Mouse (Mus musculus) G1E-ER4 (cell line): ENCODE measurements around the gene Lhfpl3. TPM values are rescaled to one million over a fixed set of nuclear protein-coding genes. Genes with fewer than 3 reads are reported as not detected.

ENCODE experiments used
- GATA1 ChIP-seq: IDR thresholded peaks from one replicate; pipeline ENCODE4 v1.8.0; 2012; ENCODE audit warnings: low read length, inconsistent platforms
- polyA plus RNA-seq: library from polyadenylated mRNA; stranded (reverse); fragments of >175 nt; gene quantifications from 2 replicates; pipeline ENCODE4 v1.2.3, GENCODE M21; 2012

Gene Lhfpl3
- polyA plus RNA-seq, 1 experiment: 0.02 TPM

DNA sequence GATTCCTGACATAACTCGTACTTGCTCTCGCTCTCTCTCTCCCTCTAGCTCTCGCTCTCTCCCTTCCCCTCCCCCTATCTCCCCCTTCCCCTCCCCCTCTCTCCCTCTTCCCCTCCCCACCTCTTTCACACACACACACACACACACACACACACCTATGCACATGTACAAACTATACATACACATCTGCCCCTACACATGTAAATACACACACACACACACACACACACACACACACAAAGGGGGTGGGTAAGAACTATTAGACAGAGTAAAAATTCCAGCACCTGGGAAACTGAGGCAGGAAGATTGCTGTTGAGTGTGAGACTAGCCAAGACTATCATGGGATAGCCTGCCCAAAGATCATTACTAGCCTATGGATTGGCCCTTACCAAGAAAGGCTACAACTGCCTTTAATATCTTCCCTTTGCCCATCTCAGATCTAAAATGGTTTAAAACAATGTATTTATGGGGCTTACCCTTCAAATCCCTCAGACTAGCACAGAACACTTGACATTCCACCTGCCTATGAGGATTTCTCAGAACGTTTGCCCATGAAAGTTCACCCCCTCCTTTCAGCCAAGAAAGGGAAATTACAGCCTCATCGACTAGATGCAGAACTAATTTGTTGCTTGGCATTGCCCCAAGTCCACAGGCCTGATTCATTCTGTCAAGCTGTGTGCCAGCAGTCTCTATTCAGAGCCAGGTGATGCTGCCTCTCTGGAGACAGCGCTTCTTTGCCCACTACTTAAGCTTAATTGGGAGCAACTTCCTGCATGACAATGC lies 289.3 kb downstream of the Lhfpl3 start:
- no peak for TF ChIP-seq GATA1

DNA sequence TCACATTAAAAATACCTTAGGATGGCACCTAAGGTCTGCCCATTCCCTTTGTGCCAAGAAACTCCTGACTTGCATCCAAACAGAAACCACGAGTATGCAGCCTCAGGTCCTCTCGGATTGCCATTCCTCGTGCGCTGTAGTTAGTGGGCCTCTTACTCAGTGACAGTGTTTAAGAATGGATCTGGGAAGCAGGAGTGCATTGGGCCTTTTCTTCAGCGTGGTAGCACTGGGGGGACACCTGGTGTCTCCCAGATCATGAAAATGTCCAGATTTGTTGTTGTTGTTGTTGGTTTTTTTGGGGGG lies 289.8 kb downstream of the Lhfpl3 start:
- no peak for TF ChIP-seq GATA1

DNA sequence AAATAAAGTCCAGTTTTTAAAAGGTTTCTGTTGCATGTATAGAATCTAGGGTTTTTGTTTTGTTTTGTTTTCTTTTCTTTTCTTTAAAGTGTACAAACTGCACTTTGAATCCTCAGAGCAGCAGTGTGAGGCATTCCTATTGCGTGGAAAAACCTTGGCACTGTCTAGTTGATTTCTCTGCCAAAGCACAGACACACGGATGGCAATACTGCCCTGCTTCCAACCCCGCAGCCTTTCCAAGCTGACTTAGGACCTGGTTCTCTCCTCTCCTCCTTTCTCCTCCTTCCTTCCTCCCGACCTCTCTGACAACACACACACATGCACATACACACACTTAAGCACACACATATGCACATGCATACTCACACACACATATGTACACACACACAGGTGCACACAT lies 294.6 kb downstream of the Lhfpl3 start:
- TF ChIP-seq GATA1: no peak

DNA sequence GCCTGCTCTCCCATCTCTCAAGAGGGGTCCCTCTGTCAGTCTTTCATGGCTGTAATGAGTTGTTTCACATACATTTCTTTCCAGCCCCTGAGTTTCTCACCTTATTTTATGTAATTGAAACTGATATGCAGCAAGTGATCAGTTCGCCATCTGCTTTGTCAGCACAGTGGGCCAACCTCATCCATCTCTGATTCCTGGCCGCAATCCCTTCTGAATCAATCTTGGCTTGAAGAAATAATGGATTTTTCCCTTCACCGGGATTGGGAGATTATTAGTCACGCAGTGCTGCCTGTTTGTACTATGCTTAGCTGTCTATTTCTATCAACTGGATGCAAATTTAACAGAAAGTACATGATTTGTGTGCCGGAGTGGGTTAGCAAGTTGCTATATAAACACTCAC lies 297.0 kb downstream of the Lhfpl3 start:
- no peak for TF ChIP-seq GATA1

DNA sequence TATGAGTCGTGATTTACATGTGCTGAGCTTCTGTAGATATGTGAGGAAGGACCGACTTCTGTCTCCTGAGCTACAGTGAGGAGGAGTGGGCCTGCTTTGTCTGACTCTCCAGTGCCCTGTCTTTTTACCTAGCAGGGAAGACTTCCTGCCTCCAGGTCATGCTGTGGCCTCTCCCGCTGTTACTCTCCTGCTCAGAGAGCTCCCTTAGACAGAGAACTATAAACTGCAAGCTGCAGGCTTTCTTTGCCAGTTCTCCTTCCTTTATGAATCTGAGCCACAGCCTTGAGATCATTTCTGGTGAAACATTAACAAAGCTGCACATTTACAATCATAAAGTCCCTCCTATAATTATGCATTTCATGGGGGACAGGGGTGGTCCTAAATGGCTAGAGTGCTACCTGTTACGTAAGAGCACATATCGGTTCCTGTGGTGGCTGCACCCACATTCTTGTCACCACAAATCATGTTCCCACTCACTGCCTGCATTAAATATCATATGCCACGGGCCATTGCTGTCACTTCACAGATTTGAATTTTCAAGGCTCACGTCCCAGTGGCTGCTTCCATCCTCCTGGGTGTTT lies 303.3 kb downstream of the Lhfpl3 start:
- no peak for TF ChIP-seq GATA1

DNA sequence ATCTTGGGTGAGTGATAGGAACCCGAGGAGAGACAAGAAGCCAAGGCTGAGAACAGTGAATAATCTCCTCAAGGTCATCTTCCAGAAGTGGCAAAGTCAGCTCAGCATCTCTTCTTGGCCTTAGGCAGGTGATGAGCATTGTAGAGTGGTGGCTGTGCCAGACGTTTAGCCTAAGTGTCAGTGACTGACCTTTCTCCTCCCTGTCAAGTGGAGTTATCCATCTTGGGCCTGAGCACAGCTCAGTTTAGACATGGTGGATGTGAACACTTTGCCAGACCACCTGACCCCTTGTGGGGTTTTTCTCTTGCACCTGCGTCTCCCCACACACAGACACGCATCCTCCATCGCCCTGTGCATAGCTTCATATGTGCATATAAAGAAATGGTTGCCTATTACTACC lies 305.6 kb downstream of the Lhfpl3 start:
- TF ChIP-seq GATA1: no peak

DNA sequence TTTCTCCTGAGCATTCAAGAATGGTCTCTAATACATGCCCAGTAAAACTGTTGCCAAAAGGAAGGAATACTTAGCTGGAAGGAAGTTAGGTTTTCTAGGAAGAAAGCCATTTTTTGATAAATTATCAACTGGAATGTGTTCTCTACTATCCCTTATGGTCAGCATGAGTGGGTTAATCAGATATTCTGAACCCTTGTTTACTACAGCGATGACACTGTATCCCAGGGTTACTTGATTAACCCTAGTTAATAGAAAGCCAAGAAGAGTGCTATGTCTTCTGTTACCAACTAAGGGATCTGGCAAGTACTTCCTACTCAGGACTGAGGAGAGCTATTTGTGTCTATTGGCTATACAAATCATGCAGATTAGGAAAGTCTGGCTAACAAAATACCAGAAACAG lies 349.0 kb downstream of the Lhfpl3 start:
- no peak for TF ChIP-seq GATA1

DNA sequence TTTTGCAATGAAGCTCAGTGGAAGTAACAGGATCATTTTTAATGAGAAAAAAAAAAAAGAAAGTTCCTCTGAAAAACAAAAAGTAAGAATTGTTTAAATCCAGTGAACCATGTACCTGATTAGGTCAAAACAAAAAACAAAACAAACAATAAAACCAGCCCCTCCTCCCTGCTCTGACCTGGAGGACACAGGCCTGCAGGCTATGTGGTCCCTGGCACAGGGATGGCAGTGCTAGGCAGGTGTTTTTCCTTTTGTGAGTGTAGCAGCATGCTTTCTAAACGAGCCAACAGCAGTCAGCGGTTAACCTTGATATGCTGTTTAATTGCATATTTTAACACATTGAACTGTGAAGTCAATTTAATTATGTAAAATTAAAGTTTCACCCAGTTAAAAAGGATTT lies 360.7 kb downstream of the Lhfpl3 start:
- no peak for TF ChIP-seq GATA1

DNA sequence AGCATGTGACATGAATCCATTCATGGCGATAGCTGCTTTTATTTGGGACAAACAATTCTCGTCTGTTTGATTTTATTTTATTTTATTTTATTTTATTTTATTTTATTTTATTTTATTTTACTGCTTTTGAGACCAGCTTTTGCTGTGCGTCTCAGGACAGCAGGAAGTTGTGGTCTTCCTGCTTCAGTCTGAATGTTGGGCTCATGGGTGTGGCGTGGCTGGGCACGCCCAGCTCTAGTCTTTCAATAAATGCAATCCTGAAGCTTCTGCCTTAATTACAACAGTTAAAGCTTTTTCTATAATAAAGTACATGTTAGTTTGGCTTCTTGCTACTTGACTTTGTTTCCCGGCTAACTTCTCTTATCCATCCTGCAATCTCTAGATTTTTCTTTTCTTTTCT lies 365.4 kb downstream of the Lhfpl3 start:
- no peak for TF ChIP-seq GATA1

DNA sequence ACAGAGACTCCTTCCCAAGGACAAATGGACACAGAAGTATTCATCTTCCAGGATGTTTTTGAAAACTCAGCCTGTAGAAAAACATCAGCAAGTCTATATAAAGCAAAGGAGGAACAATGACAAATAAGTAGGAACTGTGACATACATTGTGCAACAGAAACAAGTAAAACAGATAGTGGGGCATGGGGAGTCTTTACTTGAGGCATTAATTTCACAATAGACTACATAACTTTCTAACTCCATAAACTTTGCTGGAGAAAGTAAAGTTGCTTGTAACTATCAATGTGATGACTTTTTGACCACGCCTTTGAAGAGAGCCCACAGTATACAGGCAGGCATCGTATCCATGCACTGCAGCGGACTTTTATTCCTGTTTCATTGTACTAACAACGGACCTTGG lies 368.4 kb downstream of the Lhfpl3 start:
- TF ChIP-seq GATA1: no peak

DNA sequence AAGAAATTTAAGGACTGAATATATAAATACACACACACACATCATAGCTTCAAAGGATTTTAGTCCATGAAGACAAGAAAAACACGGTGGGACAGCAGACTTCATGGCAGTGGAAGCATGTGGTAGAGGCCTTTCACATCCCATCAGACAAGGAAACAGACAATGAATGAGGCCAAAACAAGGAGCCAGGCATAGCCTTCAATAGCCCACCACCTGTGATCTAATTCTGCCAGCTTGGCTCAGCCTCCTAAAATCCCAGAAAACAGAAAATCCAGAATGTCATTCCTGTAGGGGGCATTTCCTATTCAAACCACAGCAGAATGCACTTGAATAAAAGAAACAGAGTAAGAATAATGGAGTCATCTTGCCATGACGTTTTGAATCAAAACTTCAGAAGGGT lies 381.0 kb downstream of the Lhfpl3 start:
- no peak for TF ChIP-seq GATA1

DNA sequence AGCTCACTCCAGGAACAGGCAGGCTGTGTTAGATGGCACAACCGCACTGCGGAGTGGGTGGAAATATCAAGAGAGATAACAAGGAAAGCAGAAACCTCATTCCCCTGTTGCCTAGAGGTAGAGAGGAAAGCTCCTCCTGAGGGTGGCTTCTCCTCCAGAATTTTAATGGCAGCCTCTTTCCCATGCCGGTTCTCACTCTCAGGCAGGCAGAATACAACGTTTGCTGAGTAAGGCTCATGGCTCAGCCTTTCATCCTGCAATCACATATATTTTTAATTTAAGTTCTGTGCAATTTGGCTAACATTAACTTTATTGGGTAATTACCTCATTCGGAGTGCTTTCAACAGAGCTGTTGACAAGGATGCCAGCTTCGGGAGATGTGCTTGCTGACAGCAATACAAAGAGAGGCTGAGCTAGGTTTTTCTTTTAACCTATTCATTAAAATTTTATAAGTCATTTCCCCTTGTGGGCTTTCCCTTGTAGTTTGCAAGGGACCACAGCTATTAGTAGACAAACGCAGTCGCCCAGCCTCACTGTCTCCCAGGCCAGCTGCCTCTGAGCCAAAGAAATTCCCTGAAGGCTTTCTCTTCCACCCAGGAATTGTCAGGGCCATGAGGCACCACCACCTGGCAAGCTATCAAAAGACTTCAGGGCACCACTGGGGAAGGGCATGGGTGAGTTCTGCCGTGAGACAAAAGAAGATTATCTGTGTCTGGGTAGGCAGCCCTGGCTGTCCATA lies 394.5 kb downstream of the Lhfpl3 start:
- no peak for TF ChIP-seq GATA1

DNA sequence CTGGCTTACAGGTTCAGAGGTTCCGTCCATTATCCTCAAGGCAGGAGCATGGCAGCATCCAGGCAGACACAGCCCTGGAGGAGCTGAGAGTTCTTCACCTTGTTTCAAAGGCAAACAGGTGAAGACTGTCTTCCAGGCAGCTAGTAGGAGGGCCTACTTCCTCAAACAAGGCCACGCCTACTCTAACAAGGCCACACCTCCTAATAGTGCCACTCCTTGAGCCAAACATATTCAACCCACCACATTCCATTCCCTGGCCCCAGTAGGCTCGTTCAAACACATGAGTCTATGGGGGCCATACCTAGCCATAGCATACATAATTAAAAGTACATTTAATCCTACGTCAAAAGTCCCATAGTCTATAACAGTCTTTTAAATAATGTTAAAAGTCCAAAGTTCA lies 407.4 kb downstream of the Lhfpl3 start:
- TF ChIP-seq GATA1: no peak

DNA sequence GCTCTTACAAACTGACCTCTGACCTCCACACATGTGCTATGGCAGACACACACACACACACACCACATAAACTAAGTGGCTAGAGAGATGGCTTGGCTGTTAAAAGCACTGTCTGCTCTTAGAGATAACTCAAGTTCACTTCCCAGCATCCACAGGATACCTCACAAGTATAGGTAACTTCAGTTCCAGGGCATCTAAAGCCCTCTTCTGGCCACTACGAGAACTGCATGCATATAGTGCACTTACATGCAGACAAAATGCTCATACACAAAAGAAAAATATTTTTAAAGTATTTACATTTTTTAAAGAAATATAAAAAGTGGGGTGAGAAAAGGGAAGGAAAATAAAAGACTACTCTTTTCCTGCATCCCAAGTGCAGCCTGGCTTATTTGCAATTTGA lies 408.6 kb downstream of the Lhfpl3 start:
- no peak for TF ChIP-seq GATA1

DNA sequence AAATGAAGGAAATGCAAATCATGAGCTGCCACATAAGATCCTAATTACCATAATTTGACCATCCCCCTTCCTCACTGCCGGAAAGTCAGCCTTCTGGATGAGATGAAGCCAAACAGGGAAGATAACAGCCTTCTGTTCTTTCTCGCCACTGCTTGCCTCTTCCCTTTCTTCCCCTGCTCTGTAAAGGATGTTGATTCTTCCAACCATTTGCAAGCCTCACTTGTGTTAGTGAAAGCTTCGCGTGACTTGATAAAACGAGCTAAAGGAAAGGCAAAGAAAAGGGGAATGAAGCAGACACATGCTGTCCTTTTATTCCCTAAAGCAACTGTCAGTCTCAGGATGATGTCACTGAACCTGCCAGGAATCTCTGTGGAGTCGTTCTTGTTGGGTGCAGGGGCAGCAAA lies 420.1 kb downstream of the Lhfpl3 start:
- no peak for TF ChIP-seq GATA1

DNA sequence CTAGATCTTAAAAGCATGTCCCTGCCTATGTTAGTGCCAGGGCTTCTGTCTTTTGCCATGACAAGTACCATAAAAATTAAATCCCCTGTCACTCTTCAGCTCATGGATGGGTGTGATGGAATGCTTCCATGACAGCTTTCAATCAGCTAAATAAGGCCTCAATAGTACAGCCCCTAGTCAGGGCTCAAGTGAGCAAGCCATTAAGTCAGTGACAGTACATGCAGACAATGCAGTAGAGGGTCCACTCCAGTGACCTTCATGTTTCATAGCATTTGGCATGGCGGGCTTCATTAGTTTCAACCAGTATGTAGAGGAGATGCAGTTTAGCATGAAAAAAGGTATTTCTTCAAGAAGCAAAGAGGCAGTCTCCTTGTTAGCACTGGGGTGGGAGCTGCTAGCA lies 420.8 kb downstream of the Lhfpl3 start:
- TF ChIP-seq GATA1: no peak

DNA sequence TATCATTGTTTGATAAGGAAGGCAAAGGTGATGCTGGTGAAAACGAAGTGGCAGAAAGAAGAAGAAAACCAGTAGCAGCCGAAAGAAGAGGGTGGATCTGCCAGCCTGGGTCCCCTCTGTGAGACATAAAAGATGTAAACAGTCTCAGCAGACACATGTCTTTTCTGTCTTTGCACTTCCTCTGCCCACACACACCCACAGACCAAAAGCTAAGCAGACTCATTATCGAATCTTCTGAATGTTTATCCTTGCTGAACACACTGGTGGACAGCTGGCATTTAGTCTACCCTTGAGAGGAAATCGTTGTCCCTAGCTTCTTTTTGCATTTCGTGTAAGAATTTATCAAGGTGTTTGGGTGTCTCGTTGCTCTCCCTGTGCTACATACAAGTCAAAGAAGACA lies 443.8 kb downstream of the Lhfpl3 start:
- no peak for TF ChIP-seq GATA1
